Mouse (Mus musculus) layer of hippocampus, adult 8-10 months (tissue): Measurements from ENCODE around the gene Myrfl. TPM values are rescaled to one million over a fixed set of nuclear protein-coding genes. Genes with fewer than 3 reads are reported as not detected.

Source experiments
- DNase-seq, 2 experiments: peaks; one replicate each; pipeline ENCODE4 v3.0.0; 2022; ENCODE audit warnings: low spot score in 2 of 2
- total RNA-seq, 4 experiments: library from RNA; stranded (reverse); gene quantifications; 2 replicates each; pipeline ENCODE4 v1.2.4; 2022

Gene Myrfl
- total RNA-seq, 4 experiments from 2014 or later = 0.14 to 0.47 TPM; not detected in 2

DNA sequence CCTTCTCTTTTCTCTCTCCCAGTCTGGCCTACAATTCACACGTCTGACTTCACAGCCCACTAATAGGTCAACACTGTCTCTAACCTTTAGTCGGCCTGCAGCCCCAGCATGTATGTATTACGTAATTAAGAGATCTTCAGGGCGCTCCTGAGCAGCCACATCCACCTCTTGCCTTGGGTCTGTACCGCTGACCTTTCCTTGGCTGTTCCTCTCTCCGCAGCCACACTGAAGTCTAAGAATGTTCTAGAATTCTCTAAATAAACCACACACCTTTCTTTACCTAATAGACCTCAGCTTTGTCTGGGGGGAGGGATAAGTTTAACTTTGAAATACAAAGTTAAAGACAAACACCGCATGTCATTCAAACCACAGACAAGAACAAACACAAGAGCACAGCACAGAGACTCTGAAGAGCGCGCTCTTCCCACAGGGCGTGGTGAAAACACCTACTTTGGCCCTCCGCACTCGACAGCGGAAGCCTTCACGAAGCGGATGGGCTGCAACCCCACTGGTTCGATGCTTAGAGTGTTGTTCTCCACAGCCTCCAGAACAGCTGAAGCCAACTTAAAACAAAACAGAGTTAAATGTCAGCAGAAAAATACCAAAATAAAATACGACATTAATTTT, 17.0 kb upstream of the Myrfl start:
- no peak for DNase-seq

GRCm38 (mm10) chr10:116912850-116913249, 16.1 kb upstream of the Myrfl start:
- DNase-seq = no peak

- DNase-seq = no peak
Observed at GRCm38 (mm10) chr10:116908901-116909642, 12.4 kb upstream of the Myrfl start.

DNA sequence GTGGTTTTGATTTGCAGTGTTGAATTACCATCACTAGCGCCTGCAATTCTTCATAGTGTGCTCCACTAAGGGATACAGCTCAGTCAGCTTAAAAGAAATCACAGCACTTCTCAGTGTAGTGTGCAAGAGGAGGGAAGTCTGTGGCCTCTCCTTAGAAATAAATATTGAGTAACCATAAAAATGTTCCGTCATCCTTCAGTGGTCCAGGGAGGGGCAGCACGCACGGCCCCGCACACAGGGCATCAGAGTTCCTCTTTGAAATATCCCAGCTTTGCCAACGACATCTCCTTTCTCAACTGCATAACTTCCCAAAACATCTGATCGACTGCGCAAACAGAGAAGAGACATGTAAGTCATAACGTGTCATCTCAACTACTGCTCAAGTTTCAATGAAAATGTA, 10.1 kb upstream of the Myrfl start:
- no peak for DNase-seq

DNA sequence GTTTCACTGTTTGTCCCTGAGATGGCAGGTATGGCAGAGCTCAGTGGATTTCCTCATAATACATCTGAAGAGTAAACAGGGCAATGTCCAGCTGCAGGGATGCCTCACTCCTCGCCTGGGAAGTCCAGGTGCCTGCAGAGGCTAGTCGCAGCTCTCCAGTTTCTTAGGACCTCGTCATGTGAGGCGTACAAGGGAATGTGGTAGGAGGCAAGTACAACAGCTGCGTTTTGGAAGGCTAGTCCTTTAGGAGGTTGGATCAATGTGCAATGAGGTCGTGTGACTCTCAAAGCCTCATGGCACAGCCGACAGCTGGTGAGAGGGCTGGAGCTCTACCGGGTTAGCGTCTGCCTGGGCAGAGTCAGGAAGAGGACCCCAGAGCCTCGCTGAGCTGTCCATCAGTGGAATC, 7.8 kb upstream of the Myrfl start:
- DNase-seq = no peak

DNA sequence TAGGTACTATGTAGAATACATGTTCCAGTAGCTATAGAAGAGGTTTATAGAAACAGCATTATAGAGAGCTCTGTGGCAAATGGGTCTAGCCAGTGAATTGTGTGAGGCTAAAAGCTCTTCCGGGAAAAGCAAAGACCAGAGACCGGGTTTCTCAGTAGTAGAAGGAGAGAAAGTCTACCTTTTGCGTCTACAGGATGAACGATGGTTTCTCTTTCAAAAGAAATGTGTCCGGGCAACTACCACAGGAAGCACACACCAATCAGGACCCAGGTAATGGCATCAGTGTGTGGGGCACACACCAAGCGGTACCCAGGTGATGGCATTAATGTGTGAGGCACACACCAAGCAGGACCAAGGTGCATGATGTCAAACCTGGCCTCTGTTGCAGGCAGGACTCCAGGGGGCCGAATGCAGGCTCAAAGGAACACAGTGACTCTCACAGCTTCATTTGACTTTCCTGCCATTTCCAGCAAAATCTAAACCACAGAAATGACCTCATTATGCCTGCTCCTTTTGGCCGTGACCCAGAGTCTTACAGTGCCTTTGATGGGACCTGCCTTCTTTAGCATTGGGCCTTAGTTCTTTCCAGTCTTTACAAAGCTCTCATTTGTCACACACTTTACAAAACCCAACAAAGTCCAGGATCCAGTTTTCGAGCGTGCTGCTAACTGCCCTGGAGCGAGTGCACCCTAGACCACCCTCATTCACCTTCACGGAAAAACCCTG, 1.4 kb downstream of the Myrfl start:
- no peak for DNase-seq

DNA sequence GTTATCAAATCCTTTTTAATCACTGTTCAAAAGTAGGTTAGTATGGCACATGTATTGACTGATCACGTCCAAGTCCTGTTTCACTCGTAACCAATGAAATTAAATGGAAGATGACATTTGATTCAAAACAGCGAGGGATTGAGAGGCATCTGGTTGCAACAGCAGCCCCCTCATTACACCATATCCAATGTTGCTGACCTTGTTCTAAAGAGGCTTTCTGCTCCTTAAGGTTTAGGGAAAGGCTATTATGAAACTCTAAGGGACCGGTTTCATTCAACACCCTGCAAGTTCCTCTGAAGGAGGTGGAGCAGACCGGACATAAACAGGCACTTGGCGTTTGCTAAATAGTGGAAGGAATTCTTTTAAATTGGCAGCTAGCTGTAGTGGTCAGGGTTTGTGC, 2.2 kb downstream of the Myrfl start:
- no peak for DNase-seq

GRCm38 (mm10) chr10:116893753-116894152, 3.0 kb downstream of the Myrfl start:
- DNase-seq = no peak

DNA sequence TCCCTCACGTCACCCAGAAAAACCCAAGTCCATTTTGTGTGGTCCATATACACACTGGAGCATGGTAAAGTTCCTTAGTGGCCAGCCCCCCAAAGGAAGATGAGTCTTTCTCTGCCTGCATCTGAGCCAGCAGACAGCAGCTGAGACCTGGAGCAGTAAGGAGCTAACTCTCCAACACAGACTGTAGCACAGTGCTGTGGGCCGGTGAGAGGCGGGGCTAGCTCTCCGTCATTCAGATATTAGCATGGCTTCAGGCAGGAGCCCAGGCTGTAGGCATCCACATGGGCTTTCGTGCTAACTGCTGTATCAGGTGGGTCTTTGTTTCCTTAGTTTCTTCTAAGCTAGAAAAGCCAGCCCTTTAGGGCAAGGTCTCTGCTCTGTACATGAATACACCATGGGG, 6.1 kb downstream of the Myrfl start:
- DNase-seq = no peak

- no peak for DNase-seq
Observed at GRCm38 (mm10) chr10:116884552-116884951, 12.2 kb downstream of the Myrfl start.

- no peak for DNase-seq
Observed at GRCm38 (mm10) chr10:116883531-116883930, 13.2 kb downstream of the Myrfl start.

GRCm38 (mm10) chr10:116877436-116877835, 19.3 kb downstream of the Myrfl start:
- DNase-seq = no peak

DNA sequence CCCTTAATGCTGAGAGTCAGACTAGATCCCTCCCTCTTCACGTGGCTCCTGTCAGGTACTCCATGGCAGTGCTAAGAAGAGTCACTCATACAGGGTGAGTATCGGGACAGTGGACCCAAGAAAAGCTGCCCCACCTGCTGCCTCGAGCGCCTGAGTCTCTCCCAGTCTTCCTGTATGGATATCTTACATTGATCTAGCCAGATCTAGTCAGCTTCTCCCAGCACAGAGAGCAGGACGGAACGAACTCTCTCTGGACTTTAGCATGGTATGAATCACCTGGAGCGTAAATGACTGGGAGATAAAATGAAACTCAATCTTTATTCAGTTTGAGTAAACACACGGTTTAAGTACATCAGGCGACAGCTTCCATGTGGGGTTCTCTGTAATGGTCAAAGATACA, 22.2 kb downstream of the Myrfl start:
- DNase-seq = no peak

DNA sequence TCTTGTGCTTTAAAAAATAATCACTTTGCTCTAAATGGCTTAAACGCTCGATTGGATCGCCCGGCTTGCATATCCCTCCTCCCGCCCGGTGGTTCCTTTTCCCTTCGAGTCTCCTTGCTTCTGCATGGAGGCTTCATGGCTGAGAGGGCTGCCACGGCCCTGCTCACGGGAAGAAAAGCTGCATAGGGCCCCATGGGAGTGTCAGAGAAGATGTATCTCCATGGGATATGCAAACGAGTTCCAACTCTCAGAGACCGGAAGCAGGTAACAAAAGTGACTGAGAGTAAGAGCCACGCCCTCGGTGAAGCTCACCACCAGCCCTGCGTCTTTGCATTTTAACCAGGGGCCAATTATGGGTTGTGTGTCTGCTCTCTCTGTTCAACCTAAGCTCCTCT, 24.7 kb downstream of the Myrfl start:
- no peak for DNase-seq

GRCm38 (mm10) chr10:116871329-116872015, 25.2 kb downstream of the Myrfl start:
- peak; percentile 57 to 60 for DNase-seq

- no peak for DNase-seq
Observed at GRCm38 (mm10) chr10:116870819-116871218, 25.9 kb downstream of the Myrfl start.

- DNase-seq = no peak
Observed at GRCm38 (mm10) chr10:116853159-116853845, 43.4 kb downstream of the Myrfl start.

DNA sequence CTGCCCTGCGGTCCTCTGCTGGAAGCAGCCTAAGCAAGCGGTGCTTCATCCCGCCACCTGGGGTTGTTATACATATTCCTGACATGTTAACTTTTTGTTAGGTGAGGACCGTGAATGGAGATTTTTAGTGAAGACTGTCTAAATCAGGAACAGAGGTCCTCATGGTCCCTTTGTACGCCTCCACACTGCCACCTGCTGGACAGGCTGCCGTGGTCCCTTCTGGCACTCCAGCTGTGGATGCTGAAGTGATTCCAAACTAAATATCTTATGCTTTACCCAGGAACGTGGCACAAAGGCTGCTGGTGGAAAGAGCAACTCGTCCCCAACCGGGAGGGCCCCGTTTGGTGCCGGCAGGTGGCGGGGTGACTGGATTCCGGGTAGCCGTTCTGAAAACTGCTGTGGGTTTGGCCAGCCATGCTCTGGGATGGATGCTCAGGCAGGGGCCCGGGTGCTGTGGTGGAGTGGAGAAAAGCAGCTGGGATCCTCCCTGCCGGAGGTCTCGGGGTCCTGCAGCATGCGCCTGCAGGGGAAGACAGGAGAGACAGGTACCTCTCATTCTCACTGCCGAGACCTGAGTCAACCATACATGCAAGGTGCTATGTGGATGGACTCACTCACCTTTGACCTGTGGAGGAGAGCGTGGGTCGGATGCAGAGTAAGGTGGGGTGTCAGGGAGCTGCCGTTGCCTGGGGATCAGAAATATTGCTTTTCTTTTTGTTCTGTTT, 47.8 kb downstream of the Myrfl start:
- peak; percentile 50 to 87 for DNase-seq

GRCm38 (mm10) chr10:116841551-116841950, 55.2 kb downstream of the Myrfl start:
- no peak for DNase-seq

GRCm38 (mm10) chr10:116830676-116831075, 66.0 kb downstream of the Myrfl start:
- DNase-seq = no peak

- no peak for DNase-seq
Observed at GRCm38 (mm10) chr10:116828099-116828498, 68.6 kb downstream of the Myrfl start.
